Mouse (Mus musculus) cerebellum, adult 2 months (tissue): ENCODE measurements at regions not wholly inside any gene's neighbourhood (a gene's known extent, or its start where the extent isn't known, plus 50 kb on each side); places are given as distances from the start of the nearest gene placed in this dataset.

ENCODE experiments used
- DNase-seq, 2 experiments: peaks; one replicate each; pipeline ENCODE4 v3.0.0; 2021
- H3K27ac ChIP-seq: fragments of 200-500 bp; 2 replicates; pipeline ENCODE4 v1.5.1; 2012; ENCODE audit warnings: low read length, control low read depth, inconsistent platforms; ENCODE audit not compliant: insufficient read depth
- H3K27me3 ChIP-seq: fragments of 200-500 bp; 2 replicates; pipeline ENCODE4 v1.6.1; 2012; ENCODE audit warnings: inconsistent platforms, mild to moderate bottlenecking, low read length, moderate library complexity; ENCODE audit not compliant: control insufficient read depth, insufficient read depth
- H3K4me1 ChIP-seq: fragments of 200-500 bp; 2 replicates; pipeline ENCODE4 v1.6.1; 2011; ENCODE audit warnings: low read length; ENCODE audit not compliant: control insufficient read depth, insufficient read depth
- H3K4me3 ChIP-seq: fragments of 200-500 bp; replicated peaks from 2 replicates; pipeline ENCODE3; 2011; ENCODE audit warnings: mild to moderate bottlenecking, low read depth, low read length, control low read depth; ENCODE audit not compliant: insufficient read depth
- CTCF ChIP-seq: fragments of 200-500 bp; IDR thresholded peaks from 2 replicates; pipeline ENCODE4 v1.5.1; 2011; ENCODE audit warnings: low read depth, mild to moderate bottlenecking, control low read depth, low read length, moderate library complexity, borderline replicate concordance; ENCODE audit not compliant: insufficient read depth
- POLR2A ChIP-seq: fragments of 200-500 bp; IDR thresholded peaks from 2 replicates; pipeline ENCODE4 v1.6.1; 2011; ENCODE audit warnings: low read length, control low read depth, borderline replicate concordance; ENCODE audit not compliant: insufficient read depth
- WGBS: fragments of 180-500 bp; shearing (Covaris S2); methylation state at CpG from one replicate; pipeline ENCODE4 v1.1.7; 2018; 5-methylcytosine and 5-hydroxymethylcytosine counted together

DNA sequence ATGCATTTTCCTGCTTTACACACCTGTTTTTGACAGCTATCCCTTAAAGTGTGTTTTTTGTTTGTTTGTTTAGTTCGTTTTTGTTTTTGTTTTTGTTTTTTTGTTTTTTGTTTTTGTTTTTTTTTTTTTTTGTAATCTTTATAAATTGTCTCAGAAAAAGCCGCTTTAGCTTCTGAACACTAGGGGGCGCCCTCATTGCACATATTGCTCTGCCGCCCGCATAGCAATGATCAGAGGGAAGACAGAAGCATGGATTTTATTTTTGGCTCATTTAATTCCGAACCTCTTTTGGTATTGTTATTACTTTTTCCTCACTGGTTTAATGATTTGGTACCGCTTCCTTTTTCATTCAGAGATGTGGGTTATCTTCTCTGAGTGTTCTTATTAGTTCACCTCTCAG is 569.9 kb upstream of the Gm10800 start:
- Histone ChIP-seq H3K4me1 (no peaks in the 10 kb centered on the region), H3K4me3 (no peak overlapping the region), H3K27ac (no peak overlapping the region), H3K27me3 (no peaks in the 10 kb centered on the region)
- 3% methylated on average over 7 of the region's 7 CpGs for WGBS
- no peak for TF ChIP-seq POLR2A
- peak; percentile 45; the same call in 1 of the 2 replicates for TF ChIP-seq CTCF
- DNase-seq, result peak; percentile 26 to 34
